Mouse (Mus musculus) midbrain, embryonic 11.5 days (tissue): ENCODE data around the gene Mcfd2. TPM values are rescaled to one million over a fixed set of nuclear protein-coding genes. Genes with fewer than 3 reads are reported as not detected.
A peak's percentile ranks its signal among the peaks of the same experiment; 100 is the strongest.

Experiments used
- ATAC-seq: fragments of 200-750 bp; cut with Nextera tagmentation; 2 replicates; pipeline ENCODE4 v1.8.0; 2017; ENCODE audit warnings: moderate TSS enrichment, moderate library complexity; ENCODE audit not compliant: low FRiP score
- DNase-seq: peaks from one replicate; pipeline ENCODE4 v3.0.0; 2015; ENCODE audit warnings: low spot score; ENCODE audit errors: missing footprints
- H3K27ac ChIP-seq: fragments of 300-500 bp; sonication (generic); 2 replicates; pipeline ENCODE4 v1.5.1; 2014; ENCODE audit warnings: low read depth, low read length
- H3K27me3 ChIP-seq: fragments of 300-500 bp; sonication (generic); 2 replicates; pipeline ENCODE4 v1.6.1; 2014; ENCODE audit warnings: mild to moderate bottlenecking, low read length, moderate library complexity, mixed read lengths; ENCODE audit not compliant: control insufficient read depth, insufficient read depth
- H3K36me3 ChIP-seq: fragments of 300-500 bp; sonication (generic); 2 replicates; pipeline ENCODE4 v1.6.1; 2014; ENCODE audit warnings: mild to moderate bottlenecking, low read length, moderate library complexity, mixed read lengths; ENCODE audit not compliant: control insufficient read depth, insufficient read depth
- H3K4me1 ChIP-seq: fragments of 300-500 bp; sonication (generic); 2 replicates; pipeline ENCODE4 v1.6.1; 2014; ENCODE audit warnings: low read length; ENCODE audit not compliant: control insufficient read depth, insufficient read depth
- H3K4me2 ChIP-seq: fragments of 300-500 bp; sonication (generic); 2 replicates; pipeline ENCODE4 v1.6.1; 2014; ENCODE audit warnings: mild to moderate bottlenecking, moderate library complexity
- H3K4me3 ChIP-seq: fragments of 300-500 bp; sonication (generic); 2 replicates; pipeline ENCODE4 v1.5.1; 2014; ENCODE audit warnings: low read depth, low read length
- H3K9ac ChIP-seq: fragments of 300-500 bp; sonication (generic); 2 replicates; pipeline ENCODE4 v1.6.1; 2014; ENCODE audit warnings: low read length
- H3K9me3 ChIP-seq: fragments of 300-500 bp; sonication (generic); 2 replicates; pipeline ENCODE4 v1.6.1; 2016; ENCODE audit warnings: low read length; ENCODE audit not compliant: control insufficient read depth
- WGBS: fragments of 180-500 bp; shearing (Covaris S2); extraction: QIAGEN DNeasy Blood & Tissue Kit; methylation state at CpG from one replicate; pipeline ENCODE4 v1.1.7; 2014; 5-methylcytosine and 5-hydroxymethylcytosine counted together
- polyA plus RNA-seq: library from polyadenylated mRNA; unstranded; fragments of >200 nt; fragmentation: Nextera tagmentation; extraction: Ambion mirVana; gene quantifications from 2 replicates; pipeline ENCODE4 v1.2.1, GENCODE M21; 2014

The Mcfd2 gene
- polyA plus RNA-seq, 1 experiment from 2014 or later = 72.9 TPM

GRCm38 (mm10) chr17:87264054-87264830, 1.5 kb downstream of the Mcfd2 start:
- Histone ChIP-seq H3K9ac (peak overlapping the region; percentile 93), H3K4me3 (no peak overlapping the region), H3K36me3 (peaks cover 6% of the 10 kb centered on the region), H3K9me3 (no peaks in the 10 kb centered on the region), H3K4me1 (peaks cover 7% of the 10 kb centered on the region), H3K4me2 (peak overlapping the region; percentile 91), H3K27me3 (no peaks in the 10 kb centered on the region), H3K27ac (no peak overlapping the region)
- ATAC-seq = no peak
- 92% methylated on average over 11 of the region's 11 CpGs for WGBS
- DNase-seq = no peak

- Histone ChIP-seq H3K9ac (no peak overlapping the region), H3K36me3 (peaks cover 6% of the 10 kb centered on the region), H3K27me3 (no peaks in the 10 kb centered on the region), H3K4me2 (no peak overlapping the region), H3K4me3 (no peak overlapping the region), H3K27ac (no peak overlapping the region), H3K4me1 (peaks cover 7% of the 10 kb centered on the region), H3K9me3 (no peaks in the 10 kb centered on the region)
- no peak for DNase-seq
- 94% methylated on average over 6 of the region's 6 CpGs for WGBS
- no peak for ATAC-seq
These were observed 2.3 kb downstream of the Mcfd2 start for GRCm38 (mm10) chr17:87263401-87263800.

GRCm38 (mm10) chr17:87255672-87256071, 10.1 kb downstream of the Mcfd2 start:
- Histone ChIP-seq H3K27me3 (no peaks in the 10 kb centered on the region), H3K4me1 (no peaks in the 10 kb centered on the region), H3K9ac (no peak overlapping the region), H3K9me3 (no peaks in the 10 kb centered on the region), H3K4me2 (no peak overlapping the region), H3K27ac (no peak overlapping the region), H3K36me3 (peaks cover 2% of the 10 kb centered on the region), H3K4me3 (no peak overlapping the region)
- WGBS = 89% methylated on average over 16 of the region's 16 CpGs
- ATAC-seq (no peak), DNase-seq (no peak)

- Histone ChIP-seq H3K4me3 (no peak overlapping the region), H3K27me3 (no peaks in the 10 kb centered on the region), H3K4me2 (no peak overlapping the region), H3K4me1 (no peaks in the 10 kb centered on the region), H3K9me3 (no peaks in the 10 kb centered on the region), H3K36me3 (peaks cover 2% of the 10 kb centered on the region; the same call in 1 of the 2 replicates), H3K9ac (no peak overlapping the region), H3K27ac (no peak overlapping the region)
- ATAC-seq (no peak), DNase-seq (no peak)
- WGBS = 91% methylated on average over 8 of the region's 8 CpGs
These were observed 11.4 kb downstream of the Mcfd2 start for GRCm38 (mm10) chr17:87254384-87254783.

- no peak overlapping the region for H3K4me2 ChIP-seq
- no peaks in the 10 kb centered on the region for H3K4me1 ChIP-seq
- no peak overlapping the region for H3K27ac ChIP-seq
- H3K27me3 ChIP-seq = no peaks in the 10 kb centered on the region
- no peak for DNase-seq
- no peak for ATAC-seq
- H3K9ac ChIP-seq = no peak overlapping the region
- H3K36me3 ChIP-seq = no peaks in the 10 kb centered on the region
- H3K9me3 ChIP-seq = no peaks in the 10 kb centered on the region
- H3K4me3 ChIP-seq = no peak overlapping the region
- 72% methylated on average over 9 of the region's 9 CpGs for WGBS
These were observed 19.6 kb downstream of the Mcfd2 start for GRCm38 (mm10) chr17:87246103-87246502.

- Histone ChIP-seq H3K36me3 (no peaks in the 10 kb centered on the region), H3K4me1 (no peaks in the 10 kb centered on the region), H3K27ac (no peak overlapping the region), H3K27me3 (no peaks in the 10 kb centered on the region), H3K4me3 (no peak overlapping the region), H3K4me2 (no peak overlapping the region), H3K9me3 (no peaks in the 10 kb centered on the region), H3K9ac (no peak overlapping the region)
- ATAC-seq (no peak), DNase-seq (no peak)
- WGBS = 84% methylated on average over 11 of the region's 11 CpGs
These were observed 27.9 kb downstream of the Mcfd2 start for GRCm38 (mm10) chr17:87237826-87238225.

GRCm38 (mm10) chr17:87236725-87237650, 28.7 kb downstream of the Mcfd2 start:
- Histone ChIP-seq H3K4me2 (no peak overlapping the region), H3K27ac (no peak overlapping the region), H3K27me3 (no peaks in the 10 kb centered on the region), H3K4me3 (no peak overlapping the region), H3K9me3 (no peaks in the 10 kb centered on the region), H3K4me1 (no peaks in the 10 kb centered on the region), H3K36me3 (no peaks in the 10 kb centered on the region), H3K9ac (no peak overlapping the region)
- DNase-seq (peak; percentile 87), ATAC-seq (peak; percentile 52)
- 57% methylated on average over 18 of the region's 18 CpGs for WGBS

GRCm38 (mm10) chr17:87235019-87235418, 30.7 kb downstream of the Mcfd2 start:
- Histone ChIP-seq H3K9ac (no peak overlapping the region), H3K4me2 (no peak overlapping the region), H3K36me3 (no peaks in the 10 kb centered on the region), H3K4me1 (no peaks in the 10 kb centered on the region), H3K4me3 (no peak overlapping the region), H3K9me3 (no peaks in the 10 kb centered on the region), H3K27me3 (no peaks in the 10 kb centered on the region), H3K27ac (no peak overlapping the region)
- no peak for ATAC-seq
- no peak for DNase-seq
- WGBS = 93% methylated on average over 6 of the region's 6 CpGs

- no peaks in the 10 kb centered on the region for H3K4me1 ChIP-seq
- no peaks in the 10 kb centered on the region for H3K36me3 ChIP-seq
- no peak for ATAC-seq
- no peaks in the 10 kb centered on the region for H3K9me3 ChIP-seq
- H3K27me3 ChIP-seq = no peaks in the 10 kb centered on the region
- WGBS = 71% methylated on average over 4 of the region's 4 CpGs
- no peak overlapping the region for H3K9ac ChIP-seq
- H3K4me3 ChIP-seq = no peak overlapping the region
- no peak overlapping the region for H3K27ac ChIP-seq
- peak; percentile 68 for DNase-seq
- H3K4me2 ChIP-seq = no peak overlapping the region
These were observed 37.9 kb downstream of the Mcfd2 start for GRCm38 (mm10) chr17:87227878-87228277.
